In genomic region chr5:107110880-107111520, GRCm38 (mm10) we compare ENCODE assay signal across 9 mouse cellular contexts.
A peak's percentile ranks its signal among the peaks of the same experiment; 100 is the strongest.
DNase-seq lines count a peak whose midpoint lies in the region; ATAC-seq lines count a peak whose summit lies in the region.
"Had no signal": no experiment of that assay in that cellular context is flagged by ENCODE, and none has a peak within 500 bp of the region (broad histone marks: within the 10 kb centered on the region; RNA-seq: fewer than 3 reads in every experiment).

No protein-coding gene starts in this region.

- 9% methylated on average over 7 of the region's 7 CpGs for WGBS in kidney, embryonic 14.5 days
- WGBS in heart, embryonic 15.5 days, result 19% methylated on average over 7 of the region's 7 CpGs
- 8% methylated on average over 7 of the region's 7 CpGs for WGBS in limb, embryonic 15.5 days
- 21% methylated on average over 7 of the region's 7 CpGs for WGBS in neural tube, embryonic 15.5 days

- H3K4me2 ChIP-seq in kidney, embryonic 14.5 days (replicated peaks; ENCODE audit: low read depth, low read length), result no peak overlapping the region
- H3K4me2 ChIP-seq in heart, embryonic 15.5 days, result 0 out of 2 replicates have a peak overlapping the region, but pooled peaks have one; percentile 18
- H3K4me2 ChIP-seq in limb, embryonic 15.5 days, result 0 out of 2 replicates have a peak overlapping the region, but pooled peaks have one; percentile 2
- H3K4me2 ChIP-seq in neural tube, embryonic 15.5 days, result no peak overlapping the region; the same call in 1 of the 2 replicates

- peak; percentile 86 for ATAC-seq in kidney, embryonic 14.5 days (ENCODE audit: low FRiP score, low TSS enrichment)
- peak; percentile 67; the same call in 1 of the 2 replicates for ATAC-seq in heart, embryonic 15.5 days (replicated peaks; ENCODE audit: insufficient number of reproducible peaks, insufficient read depth, low FRiP score, low read depth)
- peak; percentile 59; the same call in 1 of the 2 replicates for ATAC-seq in limb, embryonic 15.5 days (ENCODE audit: insufficient number of reproducible peaks, low FRiP score, low TSS enrichment, low read depth)
- no peak for ATAC-seq in neural tube, embryonic 15.5 days (ENCODE audit: low FRiP score)

- H3K4me3 ChIP-seq in kidney, embryonic 14.5 days (ENCODE audit: low read length), result no peak overlapping the region
- H3K4me3 ChIP-seq in heart, embryonic 15.5 days, result no peak overlapping the region
- H3K4me3 ChIP-seq in limb, embryonic 15.5 days, result no peak overlapping the region
- H3K4me3 ChIP-seq in neural tube, embryonic 15.5 days (replicated peaks), result no peak overlapping the region

- H3K27ac ChIP-seq in kidney, embryonic 14.5 days (ENCODE audit: low read depth, low read length), result peak overlapping the region; percentile 89
- peak overlapping the region; percentile 76 for H3K27ac ChIP-seq in heart, embryonic 15.5 days
- H3K27ac ChIP-seq in limb, embryonic 15.5 days, result peak overlapping the region; percentile 78
- peak overlapping the region; percentile 54 for H3K27ac ChIP-seq in neural tube, embryonic 15.5 days (replicated peaks)
- H3K27ac ChIP-seq: macrophage had no signal

- DNase-seq in kidney, adult 8-10 months, result no peak
- peak; percentile 43 to 56 for DNase-seq in cerebellum, postnatal 10 days
- DNase-seq in gastrocnemius, adult 18-20 months (ENCODE audit: low spot score), result no peak
- DNase-seq in adrenal gland, adult (ENCODE audit: inconsistent age in 2 of 2, low spot score in 1 of 2), result no peak

- H3K9me3 ChIP-seq in kidney, embryonic 14.5 days (ENCODE audit: control insufficient read depth, low read length), result no peaks in the 10 kb centered on the region
- H3K9me3 ChIP-seq in heart, embryonic 15.5 days (replicated peaks), result no peaks in the 10 kb centered on the region
- H3K9me3 ChIP-seq in limb, embryonic 15.5 days, result no peaks in the 10 kb centered on the region
- H3K9me3 ChIP-seq in neural tube, embryonic 15.5 days (replicated peaks), result no peaks in the 10 kb centered on the region

- H3K27me3 ChIP-seq in kidney, embryonic 14.5 days (ENCODE audit: control insufficient read depth, insufficient read depth, low read length), result no peaks in the 10 kb centered on the region
- H3K27me3 ChIP-seq in heart, embryonic 15.5 days, result no peaks in the 10 kb centered on the region
- no peaks in the 10 kb centered on the region for H3K27me3 ChIP-seq in limb, embryonic 15.5 days
- H3K27me3 ChIP-seq in neural tube, embryonic 15.5 days (replicated peaks), result no peaks in the 10 kb centered on the region

- H3K36me3 ChIP-seq in kidney, embryonic 14.5 days (ENCODE audit: control insufficient read depth, insufficient read depth, low read length), result no peaks in the 10 kb centered on the region
- peaks cover 24% of the 10 kb centered on the region; the same call in 1 of the 2 replicates for H3K36me3 ChIP-seq in heart, embryonic 15.5 days
- H3K36me3 ChIP-seq in limb, embryonic 15.5 days, result peaks cover 27% of the 10 kb centered on the region
- no peaks in the 10 kb centered on the region for H3K36me3 ChIP-seq in neural tube, embryonic 15.5 days

- H3K4me1 ChIP-seq in kidney, embryonic 14.5 days (ENCODE audit: control insufficient read depth, insufficient read depth, low read length), result peaks cover 27% of the 10 kb centered on the region
- peaks cover 29% of the 10 kb centered on the region for H3K4me1 ChIP-seq in heart, embryonic 15.5 days (replicated peaks)
- peaks cover 25% of the 10 kb centered on the region for H3K4me1 ChIP-seq in limb, embryonic 15.5 days
- peaks cover 16% of the 10 kb centered on the region for H3K4me1 ChIP-seq in neural tube, embryonic 15.5 days

- H3K9ac ChIP-seq in kidney, embryonic 14.5 days (ENCODE audit: low read depth, low read length), result no peak overlapping the region
- H3K9ac ChIP-seq in heart, embryonic 15.5 days, result no peak overlapping the region
- H3K9ac ChIP-seq in limb, embryonic 15.5 days, result no peak overlapping the region
- no peak overlapping the region for H3K9ac ChIP-seq in neural tube, embryonic 15.5 days (replicated peaks)

Comparison
In these comparisons a context has a peak if more than half of its experiments do, and no peak if none do; other contexts are left out.
1. H3K4me2 ChIP-seq: peak in heart, embryonic 15.5 days (single experiment) and limb, embryonic 15.5 days (single experiment); none in kidney, embryonic 14.5 days (single experiment) and neural tube, embryonic 15.5 days (single experiment).
2. DNase-seq: peak in cerebellum, postnatal 10 days (2 of 2); none in kidney, adult 8-10 months (0 of 2), gastrocnemius, adult 18-20 months (single experiment) and adrenal gland, adult (0 of 2).
3. Peak in every context shown above with its lines, with median percentiles within 50 percentile points of each other: H3K27ac ChIP-seq.